Mouse (Mus musculus) liver, embryonic 15.5 days (tissue): ENCODE measurements around the gene Epha4. TPM values are rescaled to one million over a fixed set of nuclear protein-coding genes. Genes with fewer than 3 reads are reported as not detected.

ENCODE experiments used
- ATAC-seq: fragments of 200-750 bp; cut with Nextera tagmentation; 2 replicates; pipeline ENCODE4 v1.8.0; 2017; ENCODE audit warnings: moderate number of reproducible peaks, mild to moderate bottlenecking, moderate library complexity; ENCODE audit not compliant: insufficient read depth
- H3K27ac ChIP-seq: fragments of 300-500 bp; sonication (generic); replicated peaks from 2 replicates; pipeline ENCODE4 v1.5.1; 2015; ENCODE audit warnings: mild to moderate bottlenecking, inconsistent platforms
- H3K27me3 ChIP-seq: fragments of 300-500 bp; sonication (generic); 2 replicates; pipeline ENCODE4 v1.6.1; 2015; ENCODE audit warnings: mild to moderate bottlenecking, inconsistent platforms
- H3K36me3 ChIP-seq: fragments of 300-500 bp; sonication (generic); replicated peaks from 2 replicates; pipeline ENCODE4 v1.6.1; 2015; ENCODE audit warnings: moderate library complexity, mild to moderate bottlenecking, inconsistent platforms
- H3K4me1 ChIP-seq: fragments of 300-500 bp; sonication (generic); replicated peaks from 2 replicates; pipeline ENCODE4 v1.6.1; 2015; ENCODE audit warnings: inconsistent platforms
- H3K4me2 ChIP-seq: fragments of 300-500 bp; sonication (generic); 2 replicates; pipeline ENCODE4 v1.6.1; 2015; ENCODE audit warnings: moderate library complexity, mild to moderate bottlenecking, inconsistent platforms
- H3K4me3 ChIP-seq: fragments of 300-500 bp; sonication (generic); replicated peaks from 2 replicates; pipeline ENCODE4 v1.5.1; 2015; ENCODE audit warnings: mild to moderate bottlenecking, inconsistent platforms
- H3K9ac ChIP-seq: fragments of 300-500 bp; sonication (generic); 2 replicates; pipeline ENCODE4 v1.6.1; 2015; ENCODE audit warnings: moderate library complexity, mild to moderate bottlenecking, inconsistent platforms
- H3K9me3 ChIP-seq: fragments of 300-500 bp; sonication (generic); replicated peaks from 2 replicates; pipeline ENCODE4 v1.6.1; 2016; ENCODE audit warnings: inconsistent platforms
- WGBS: fragments of 180-500 bp; shearing (Covaris S2); methylation state at CpG from one replicate; pipeline ENCODE4 v1.1.7; 2015; ENCODE audit warnings: mixed read lengths; ENCODE audit not compliant: insufficient replicate concordance; 5-methylcytosine and 5-hydroxymethylcytosine counted together
- microRNA-seq: library from miRNA; unstranded; fragments of <30 nt; microRNA quantifications from one replicate; pipeline ENCODE4, GENCODE M21; 2016
- polyA plus RNA-seq: library from polyadenylated mRNA; unstranded; fragments of >200 nt; fragmentation: Nextera tagmentation; extraction: Ambion mirVana; gene quantifications from 2 replicates; pipeline ENCODE4 v1.2.1, GENCODE M21; 2015

Epha4 gene
- polyA plus RNA-seq, 1 experiment from 2014 or later, result 0.31 TPM

DNA sequence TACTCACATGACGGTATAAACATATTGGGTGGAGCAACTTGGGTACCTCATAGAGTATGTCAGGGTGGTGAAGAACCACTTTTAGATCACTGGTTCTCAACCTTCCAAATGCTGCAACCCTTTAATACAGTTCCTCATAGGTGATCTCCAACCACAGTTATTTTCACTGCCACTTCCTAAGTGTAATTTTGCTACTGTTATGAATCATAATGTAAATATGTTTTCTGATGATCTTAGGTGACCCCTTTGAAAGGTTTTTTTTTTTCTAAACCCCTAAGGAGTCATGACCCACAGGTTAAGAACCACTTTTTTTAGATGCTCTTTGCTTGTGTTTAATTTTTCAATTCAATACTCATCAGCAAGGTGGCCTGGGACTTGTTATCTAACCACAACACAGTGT lies 151.0 kb downstream of the Epha4 start:
- Histone ChIP-seq H3K4me3 (no peak overlapping the region), H3K9me3 (no peaks in the 10 kb centered on the region), H3K4me1 (peaks cover 3% of the 10 kb centered on the region; the same call in 1 of the 2 replicates), H3K27ac (no peak overlapping the region), H3K36me3 (no peaks in the 10 kb centered on the region), H3K4me2 (no peak overlapping the region), H3K9ac (no peak overlapping the region), H3K27me3 (no peaks in the 10 kb centered on the region)
- no peak for ATAC-seq
- 72% methylated on average over 1 of the region's 1 CpGs for WGBS

DNA sequence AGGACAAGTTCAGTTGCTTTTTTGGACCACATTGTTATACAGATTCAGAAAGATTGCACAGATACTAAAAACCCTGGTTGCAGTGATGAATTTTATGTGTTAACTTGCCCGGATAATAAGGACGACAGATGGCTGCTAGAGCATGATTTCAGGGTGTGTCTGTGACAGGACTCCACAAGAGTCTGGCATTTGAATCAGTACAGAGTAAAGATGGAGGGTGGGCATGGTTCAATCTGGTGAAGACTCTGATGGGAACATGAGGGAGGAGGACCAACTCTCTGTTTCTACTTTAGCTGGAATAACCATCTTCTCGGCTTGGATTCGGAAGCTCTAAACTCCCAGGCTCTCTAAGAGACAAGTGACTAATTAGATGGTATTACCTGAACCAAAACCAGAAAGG lies 168.4 kb downstream of the Epha4 start:
- no peaks in the 10 kb centered on the region for H3K4me1 ChIP-seq
- 65% methylated on average over 4 of the region's 4 CpGs for WGBS
- no peak overlapping the region for H3K4me2 ChIP-seq
- no peak overlapping the region for H3K27ac ChIP-seq
- no peak overlapping the region for H3K9ac ChIP-seq
- no peaks in the 10 kb centered on the region for H3K36me3 ChIP-seq
- no peaks in the 10 kb centered on the region for H3K27me3 ChIP-seq
- H3K4me3 ChIP-seq, result no peak overlapping the region
- no peaks in the 10 kb centered on the region for H3K9me3 ChIP-seq
- no peak for ATAC-seq

DNA sequence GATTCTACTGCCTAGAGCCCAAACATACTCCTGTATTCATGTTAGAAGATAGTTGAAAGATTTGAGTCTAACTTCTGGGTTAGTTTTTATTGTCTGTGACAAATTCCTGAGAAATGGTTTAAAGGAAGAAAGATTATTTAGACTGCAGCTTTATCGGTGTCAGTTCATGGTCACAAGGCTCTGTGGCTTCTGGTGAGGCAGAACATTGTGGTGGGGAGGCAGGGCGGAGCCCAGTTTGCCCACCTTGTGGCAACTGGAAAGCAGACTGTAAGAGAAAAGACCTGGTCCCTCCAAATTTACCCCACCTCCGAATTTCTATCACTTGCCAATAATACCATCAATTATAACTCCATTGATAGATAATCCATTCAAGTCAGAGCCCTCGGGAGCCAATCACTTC lies 171.1 kb downstream of the Epha4 start:
- no peaks in the 10 kb centered on the region for H3K4me1 ChIP-seq
- ATAC-seq, result no peak
- H3K4me3 ChIP-seq, result no peak overlapping the region
- no peaks in the 10 kb centered on the region for H3K9me3 ChIP-seq
- WGBS, result 50% methylated on average over 4 of the region's 4 CpGs
- no peak overlapping the region for H3K9ac ChIP-seq
- no peaks in the 10 kb centered on the region for H3K27me3 ChIP-seq
- no peaks in the 10 kb centered on the region for H3K36me3 ChIP-seq
- H3K27ac ChIP-seq, result no peak overlapping the region
- no peak overlapping the region for H3K4me2 ChIP-seq

DNA sequence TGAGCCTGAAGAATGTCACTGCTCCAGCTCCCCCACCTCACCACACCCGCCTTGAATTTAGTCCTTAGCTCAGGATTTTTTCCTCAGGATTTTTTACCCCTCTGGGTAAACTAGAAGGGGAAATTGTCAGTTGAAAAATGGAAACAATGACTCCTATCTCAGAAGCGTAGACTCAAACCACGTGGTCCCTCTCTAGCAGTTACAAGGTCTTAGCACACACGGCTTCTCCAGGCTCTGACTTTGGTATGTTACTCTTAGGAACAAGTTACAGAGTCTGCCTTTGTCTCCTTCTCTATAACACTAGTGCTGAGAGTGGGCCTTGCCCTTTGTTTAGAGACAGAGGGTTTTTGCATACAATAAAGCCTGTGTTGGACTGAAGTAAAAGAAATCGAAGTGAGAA lies 175.2 kb downstream of the Epha4 start:
- H3K27ac ChIP-seq, result no peak overlapping the region
- no peaks in the 10 kb centered on the region for H3K4me1 ChIP-seq
- H3K4me2 ChIP-seq, result no peak overlapping the region
- no peak overlapping the region for H3K4me3 ChIP-seq
- ATAC-seq, result no peak
- H3K36me3 ChIP-seq, result no peaks in the 10 kb centered on the region
- 51% methylated on average over 5 of the region's 5 CpGs for WGBS
- no peak overlapping the region for H3K9ac ChIP-seq
- peaks cover 4% of the 10 kb centered on the region; the same call in 1 of the 2 replicates for H3K27me3 ChIP-seq
- H3K9me3 ChIP-seq, result no peaks in the 10 kb centered on the region

- no peaks in the 10 kb centered on the region for H3K9me3 ChIP-seq
- H3K27me3 ChIP-seq, result peaks cover 4% of the 10 kb centered on the region; the same call in 1 of the 2 replicates
- H3K4me3 ChIP-seq, result no peak overlapping the region
- no peaks in the 10 kb centered on the region for H3K36me3 ChIP-seq
- no peaks in the 10 kb centered on the region for H3K4me1 ChIP-seq
- no peak overlapping the region for H3K9ac ChIP-seq
- no peak overlapping the region for H3K4me2 ChIP-seq
- 60% methylated on average over 6 of the region's 6 CpGs for WGBS
- H3K27ac ChIP-seq, result no peak overlapping the region
- no peak for ATAC-seq
Observed at GRCm38 (mm10) chr1:77338346-77338745, 176.5 kb downstream of the Epha4 start.

DNA sequence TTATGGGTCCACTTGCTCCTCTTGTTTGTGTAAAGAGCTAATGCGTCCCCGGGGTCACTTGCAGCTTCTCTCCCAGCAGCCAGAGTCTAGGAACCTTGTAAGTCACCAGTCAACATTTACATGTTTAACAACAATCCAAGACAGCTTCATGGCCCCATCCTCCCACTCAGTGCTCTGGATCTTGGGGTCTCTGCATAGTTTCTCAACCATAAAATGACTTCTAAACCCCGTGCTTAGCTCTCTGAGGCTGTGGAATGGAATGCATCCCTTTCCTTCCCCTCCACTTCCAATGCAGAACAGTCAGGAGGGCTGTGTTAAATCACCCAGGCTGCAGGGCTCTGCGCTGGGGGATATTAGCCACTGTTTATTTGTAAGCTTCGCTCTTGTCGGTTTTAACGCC lies 178.0 kb downstream of the Epha4 start:
- 66% methylated on average over 7 of the region's 7 CpGs for WGBS
- no peak for ATAC-seq
- H3K9ac ChIP-seq, result no peak overlapping the region
- no peaks in the 10 kb centered on the region for H3K4me1 ChIP-seq
- H3K9me3 ChIP-seq, result no peaks in the 10 kb centered on the region
- no peak overlapping the region for H3K27ac ChIP-seq
- H3K4me3 ChIP-seq, result no peak overlapping the region
- H3K27me3 ChIP-seq, result peaks cover 4% of the 10 kb centered on the region; the same call in 1 of the 2 replicates
- no peaks in the 10 kb centered on the region for H3K36me3 ChIP-seq
- no peak overlapping the region for H3K4me2 ChIP-seq

GRCm38 (mm10) chr1:77318597-77319127 lies 196.2 kb downstream of the Epha4 start:
- no peak overlapping the region for H3K4me3 ChIP-seq
- H3K27ac ChIP-seq, result no peak overlapping the region
- no peak overlapping the region for H3K4me2 ChIP-seq
- H3K4me1 ChIP-seq, result no peaks in the 10 kb centered on the region
- no peaks in the 10 kb centered on the region for H3K27me3 ChIP-seq
- H3K9me3 ChIP-seq, result no peaks in the 10 kb centered on the region
- 70% methylated on average over 4 of the region's 4 CpGs for WGBS
- no peaks in the 10 kb centered on the region for H3K36me3 ChIP-seq
- ATAC-seq, result no peak
- no peak overlapping the region for H3K9ac ChIP-seq

Small RNA genes within 50 kb of the gene (microRNA-seq; reads per million reads assigned to microRNA genes)
- gene Mir6352, result not detected
